Mouse (Mus musculus) hindbrain, embryonic 11.5 days (tissue): ENCODE measurements around the gene Igll1. TPM values are rescaled to one million over a fixed set of nuclear protein-coding genes. Genes with fewer than 3 reads are reported as not detected.

ENCODE experiments used
- ATAC-seq: fragments of 200-750 bp; cut with Nextera tagmentation; 2 replicates; pipeline ENCODE4 v1.8.0; 2017; ENCODE audit warnings: mild to moderate bottlenecking, moderate TSS enrichment, moderate library complexity; ENCODE audit not compliant: low FRiP score
- DNase-seq: peaks from one replicate; pipeline ENCODE4 v3.0.0-alpha.2; 2015; ENCODE audit warnings: low spot score
- H3K27ac ChIP-seq: fragments of 300-500 bp; sonication (generic); 2 replicates; pipeline ENCODE4 v1.5.1; 2014; ENCODE audit warnings: mild to moderate bottlenecking, low read depth, low read length
- H3K27me3 ChIP-seq: fragments of 300-500 bp; sonication (generic); 2 replicates; pipeline ENCODE4 v1.6.1; 2014; ENCODE audit warnings: mild to moderate bottlenecking, low read length, moderate library complexity, mixed read lengths; ENCODE audit not compliant: control insufficient read depth, insufficient read depth
- H3K36me3 ChIP-seq: fragments of 300-500 bp; sonication (generic); 2 replicates; pipeline ENCODE4 v1.6.1; 2014; ENCODE audit warnings: mild to moderate bottlenecking, low read length, moderate library complexity, mixed read lengths; ENCODE audit not compliant: control insufficient read depth, insufficient read depth
- H3K4me1 ChIP-seq: fragments of 300-500 bp; sonication (generic); replicated peaks from 2 replicates; pipeline ENCODE4 v1.6.1; 2014; ENCODE audit warnings: low read length, mixed read lengths; ENCODE audit not compliant: control insufficient read depth, insufficient read depth
- H3K4me2 ChIP-seq: fragments of 300-500 bp; sonication (generic); replicated peaks from 2 replicates; pipeline ENCODE4 v1.6.1; 2014; ENCODE audit warnings: mild to moderate bottlenecking, low read depth, low read length
- H3K4me3 ChIP-seq: fragments of 300-500 bp; sonication (generic); 2 replicates; pipeline ENCODE4 v1.5.1; 2014; ENCODE audit warnings: low read depth, low read length
- H3K9ac ChIP-seq: fragments of 300-500 bp; sonication (generic); 2 replicates; pipeline ENCODE4 v1.6.1; 2014; ENCODE audit warnings: low read depth, low read length
- H3K9me3 ChIP-seq: fragments of 300-500 bp; sonication (generic); 2 replicates; pipeline ENCODE4 v1.6.1; 2016; ENCODE audit warnings: low read length; ENCODE audit not compliant: control insufficient read depth
- WGBS: fragments of 180-500 bp; shearing (Covaris S2); extraction: QIAGEN DNeasy Blood & Tissue Kit; methylation state at CpG from one replicate; pipeline ENCODE4 v1.1.7; 2014; 5-methylcytosine and 5-hydroxymethylcytosine counted together
- polyA plus RNA-seq: library from polyadenylated mRNA; unstranded; fragments of >200 nt; fragmentation: Nextera tagmentation; extraction: Ambion mirVana; gene quantifications from 2 replicates; pipeline ENCODE4 v1.2.1, GENCODE M21; 2014

The Igll1 gene
- polyA plus RNA-seq, 1 experiment from 2014 or later, result not detected

DNA sequence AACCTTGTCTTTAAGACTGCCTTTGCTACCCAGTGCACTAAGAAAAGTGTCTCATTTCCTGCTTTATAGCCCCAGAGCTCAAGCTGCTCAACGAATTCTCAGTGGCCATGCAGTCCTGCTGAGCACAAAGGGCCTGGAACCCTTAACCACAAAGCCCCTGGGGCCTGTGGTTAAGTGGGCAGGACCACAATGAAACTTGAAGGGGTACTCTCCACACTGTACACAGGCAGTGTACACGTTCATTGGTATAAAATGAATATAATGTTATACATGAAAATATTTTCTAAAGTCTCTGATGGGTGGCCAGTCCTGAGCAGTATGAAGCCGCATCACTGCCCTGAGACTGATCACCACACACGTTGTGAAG is 32.2 kb upstream of the Igll1 start:
- DNase-seq (no peak), ATAC-seq (no peak; the same call in 1 of the 2 replicates)
- Histone ChIP-seq H3K9me3 (no peaks in the 10 kb centered on the region), H3K4me3 (no peak overlapping the region; the same call in 1 of the 2 replicates), H3K9ac (no peak overlapping the region), H3K4me2 (no peak overlapping the region), H3K36me3 (peaks cover 3% of the 10 kb centered on the region; the same call in 1 of the 2 replicates), H3K27ac (0 out of 2 replicates have a peak overlapping the region, but pooled peaks have one; percentile 27), H3K27me3 (no peaks in the 10 kb centered on the region), H3K4me1 (no peaks in the 10 kb centered on the region)
- 32% methylated on average over 4 of the region's 4 CpGs for WGBS

GRCm38 (mm10) chr16:16892366-16892765 is 28.6 kb upstream of the Igll1 start:
- no peak for ATAC-seq
- H3K4me1 ChIP-seq, result no peaks in the 10 kb centered on the region
- 89% methylated on average over 7 of the region's 7 CpGs for WGBS
- no peaks in the 10 kb centered on the region for H3K9me3 ChIP-seq
- no peak overlapping the region for H3K4me2 ChIP-seq
- H3K4me3 ChIP-seq, result no peak overlapping the region
- no peaks in the 10 kb centered on the region for H3K27me3 ChIP-seq
- no peak overlapping the region for H3K9ac ChIP-seq
- no peak for DNase-seq
- peaks cover 14% of the 10 kb centered on the region; the same call in 1 of the 2 replicates for H3K36me3 ChIP-seq
- H3K27ac ChIP-seq, result no peak overlapping the region

- WGBS, result 97% methylated on average over 1 of the region's 1 CpGs
- Histone ChIP-seq H3K36me3 (peaks cover 24% of the 10 kb centered on the region), H3K4me2 (no peak overlapping the region), H3K27me3 (no peaks in the 10 kb centered on the region), H3K4me1 (no peaks in the 10 kb centered on the region), H3K27ac (no peak overlapping the region), H3K4me3 (no peak overlapping the region), H3K9ac (no peak overlapping the region), H3K9me3 (no peaks in the 10 kb centered on the region)
- ATAC-seq (no peak), DNase-seq (no peak)
Measured at GRCm38 (mm10) chr16:16888341-16888740, 24.6 kb upstream of the Igll1 start.

DNA sequence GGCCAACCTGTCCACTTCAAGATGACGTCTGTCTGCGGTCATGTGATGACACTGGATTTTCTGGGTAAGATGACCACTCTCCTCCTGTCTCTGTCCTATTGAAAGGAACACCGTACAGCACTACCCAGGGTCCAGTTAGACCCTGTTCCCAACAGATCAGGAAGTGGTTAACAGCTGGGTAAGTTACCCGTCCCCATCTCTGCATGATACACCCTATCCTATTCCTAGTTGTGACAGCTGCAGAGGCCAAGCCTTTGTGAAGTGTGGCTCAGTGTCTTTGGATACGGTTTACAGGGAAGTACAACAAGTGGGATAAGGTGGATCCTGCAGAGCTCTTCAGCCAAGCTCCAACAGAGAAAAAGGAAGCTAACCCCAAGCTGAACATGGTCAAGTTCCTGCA is 15.2 kb upstream of the Igll1 start:
- Histone ChIP-seq H3K4me2 (no peak overlapping the region), H3K4me3 (no peak overlapping the region), H3K27ac (no peak overlapping the region), H3K4me1 (no peaks in the 10 kb centered on the region), H3K9me3 (no peaks in the 10 kb centered on the region), H3K27me3 (no peaks in the 10 kb centered on the region), H3K9ac (no peak overlapping the region), H3K36me3 (peaks cover 7% of the 10 kb centered on the region)
- ATAC-seq (no peak), DNase-seq (no peak)
- 93% methylated on average over 5 of the region's 5 CpGs for WGBS

DNA sequence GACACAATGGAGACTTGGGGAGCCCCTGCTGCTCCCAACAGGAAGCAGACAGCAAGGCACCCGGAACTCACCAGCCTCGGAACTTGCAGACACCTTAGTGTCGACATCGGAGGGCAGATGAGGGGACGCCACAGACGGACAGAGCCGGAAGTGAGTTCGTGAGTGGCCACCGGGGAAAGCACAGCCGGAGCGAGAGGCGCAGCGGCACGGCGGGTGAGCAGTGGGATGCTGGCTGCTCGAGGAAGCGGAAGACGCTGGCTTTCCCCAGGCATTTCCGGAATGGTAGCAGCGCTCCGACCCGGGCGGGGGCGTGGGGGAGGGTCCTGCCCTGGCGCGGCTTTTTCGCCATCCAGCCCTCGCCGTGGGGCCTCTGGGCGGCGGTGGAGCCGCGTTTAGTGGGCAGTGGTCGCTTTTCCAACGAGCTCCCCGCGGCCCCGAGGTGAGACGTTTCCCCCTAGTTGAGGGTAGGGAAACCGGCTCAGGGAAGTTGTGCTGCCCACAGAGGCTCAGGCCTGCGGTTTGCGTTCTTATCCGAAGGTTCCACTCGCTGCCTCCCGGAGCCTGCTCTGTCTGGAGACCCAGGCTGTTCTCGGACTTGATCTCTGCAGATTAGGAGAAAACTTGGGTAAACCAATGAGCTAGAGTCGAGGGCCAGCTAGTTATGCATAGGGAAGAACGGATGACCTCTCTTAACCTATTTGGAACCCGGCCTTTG is 7.0 kb upstream of the Igll1 start, which contains the start of the genes Top3b and Vpreb1:
Top3b (plus strand) TSS at position 120 of the 715 bp plus-strand sequence.
Vpreb1 (minus strand) TSS at position 227 of the 715 bp plus-strand sequence.
- 0% methylated on average over 45 of the region's 49 CpGs for WGBS
- peak; percentile 93 for DNase-seq
- no peaks in the 10 kb centered on the region for H3K27me3 ChIP-seq
- H3K27ac ChIP-seq, result peak within 1 kb of the TSS; percentile 93
- H3K4me2 ChIP-seq, result peak within 1 kb of the TSS; percentile 66
- peak within 1 kb of the TSS; percentile 90 for H3K9ac ChIP-seq
- ATAC-seq, result peak; percentile 98
- H3K36me3 ChIP-seq, result no peaks in the 10 kb centered on the region
- peak within 1 kb of the TSS; percentile 74 for H3K4me3 ChIP-seq
- H3K4me1 ChIP-seq, result no peaks in the 10 kb centered on the region
- H3K9me3 ChIP-seq, result no peaks in the 10 kb centered on the region

DNA sequence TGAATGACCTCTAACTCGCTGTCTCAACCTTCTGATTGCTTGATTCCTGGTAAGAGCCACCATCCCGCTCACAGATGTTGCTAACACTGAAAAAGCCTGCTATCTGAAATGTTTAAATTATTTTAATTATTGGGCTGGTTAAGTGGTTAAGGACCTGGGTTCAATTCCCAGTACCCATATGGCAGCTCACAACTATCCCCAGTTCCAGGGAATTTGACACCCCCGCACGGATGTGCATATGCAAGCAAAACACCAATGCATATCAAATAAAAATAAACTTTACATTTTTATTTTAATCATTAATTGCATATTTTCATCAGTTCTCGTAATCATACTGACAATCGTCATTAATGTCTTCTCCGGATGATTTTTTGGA is 6.4 kb upstream of the Igll1 start:
- Histone ChIP-seq H3K4me1 (no peaks in the 10 kb centered on the region), H3K9me3 (no peaks in the 10 kb centered on the region), H3K4me2 (peak overlapping the region; percentile 66), H3K9ac (peak overlapping the region; percentile 90), H3K27me3 (no peaks in the 10 kb centered on the region), H3K36me3 (no peaks in the 10 kb centered on the region), H3K4me3 (peak overlapping the region; percentile 74), H3K27ac (peak overlapping the region; percentile 93; the same call in 1 of the 2 replicates)
- no peak for DNase-seq
- WGBS, result 38% methylated on average over 7 of the region's 7 CpGs
- ATAC-seq, result peak; percentile 78

DNA sequence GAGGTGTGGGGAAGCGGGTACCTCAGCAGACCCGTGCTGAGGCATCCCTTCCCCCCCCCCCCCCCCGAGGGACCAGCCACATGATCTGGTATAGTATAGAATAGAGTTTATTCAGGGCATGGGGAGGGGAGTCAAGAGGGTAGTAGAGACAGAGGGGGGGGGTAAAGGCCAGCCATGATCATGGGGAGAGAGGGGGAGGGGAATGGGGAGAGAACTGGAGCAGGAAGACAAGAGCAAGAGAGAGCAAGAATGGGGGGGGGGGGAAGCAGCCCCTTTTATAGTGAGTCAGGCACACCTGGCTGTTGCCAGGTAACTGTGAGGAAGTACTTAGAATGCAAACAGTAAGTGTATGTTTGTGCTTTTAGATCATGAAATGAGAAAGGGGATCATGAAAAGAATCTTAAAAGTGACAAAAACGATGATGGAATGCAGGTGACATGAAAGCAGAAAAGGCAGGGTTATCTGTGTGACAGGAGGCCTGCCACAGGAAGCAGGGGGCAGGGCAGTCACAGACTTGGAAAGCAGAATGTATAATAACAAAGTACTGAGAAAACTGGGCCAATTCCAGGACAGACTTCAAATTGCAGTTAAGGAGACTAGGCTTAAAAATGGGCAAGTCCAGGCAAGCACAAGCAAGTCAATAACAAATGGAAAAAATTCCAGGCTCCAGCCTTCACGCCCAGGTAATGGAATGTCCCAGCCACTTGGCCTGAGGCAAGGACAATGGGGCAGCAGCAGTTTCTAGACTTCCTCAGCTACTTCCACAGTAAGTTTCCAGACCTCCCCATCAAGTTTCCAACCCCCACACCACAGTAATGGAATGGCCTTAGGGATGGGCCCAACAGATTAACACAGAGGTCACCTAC is 2.1 kb upstream of the Igll1 start:
- no peaks in the 10 kb centered on the region for H3K36me3 ChIP-seq

DNA sequence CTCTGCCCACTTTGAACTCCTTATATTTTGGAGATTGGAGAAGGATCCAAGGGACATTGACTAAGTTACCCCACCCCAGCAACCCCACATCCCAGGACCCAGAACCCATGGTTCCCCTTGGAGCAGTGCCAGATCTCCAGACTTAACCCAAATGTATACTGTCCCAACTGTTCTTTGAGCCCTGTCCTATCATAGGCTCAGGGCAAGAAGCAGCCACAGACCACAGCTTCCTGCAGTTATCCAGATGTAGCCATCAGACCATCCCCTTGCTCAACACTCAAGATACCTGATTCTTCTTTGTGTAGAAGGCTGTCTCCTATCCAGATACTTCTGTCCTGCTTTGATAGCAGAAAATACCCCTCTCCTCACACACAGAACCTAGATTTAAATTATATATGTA is 1.4 kb upstream of the Igll1 start:
- H3K4me2 ChIP-seq, result no peak overlapping the region
- no peak overlapping the region for H3K27ac ChIP-seq
- ATAC-seq (no peak), DNase-seq (no peak)
- no peaks in the 10 kb centered on the region for H3K4me1 ChIP-seq
- H3K9me3 ChIP-seq, result no peaks in the 10 kb centered on the region
- no peaks in the 10 kb centered on the region for H3K27me3 ChIP-seq
- no peak overlapping the region for H3K4me3 ChIP-seq
- no peaks in the 10 kb centered on the region for H3K36me3 ChIP-seq
- H3K9ac ChIP-seq, result no peak overlapping the region

More for the DNA sequence above, 2.1 kb upstream of the Igll1 start:
- Histone ChIP-seq H3K4me3 (no peak overlapping the region), H3K4me2 (no peak overlapping the region), H3K4me1 (no peaks in the 10 kb centered on the region), H3K9me3 (no peaks in the 10 kb centered on the region), H3K9ac (no peak overlapping the region), H3K27me3 (no peaks in the 10 kb centered on the region), H3K27ac (no peak overlapping the region)
- ATAC-seq (no peak), DNase-seq (no peak)
- WGBS, result 63% methylated on average over 4 of the region's 5 CpGs
